Mouse (Mus musculus) layer of hippocampus, adult 9-10 months (tissue): ENCODE data around the gene Ccdc182.

Experiments used
- DNase-seq: peaks from one replicate; pipeline ENCODE4 v3.0.0; 2022; ENCODE audit warnings: low spot score

Ccdc182 gene

DNA sequence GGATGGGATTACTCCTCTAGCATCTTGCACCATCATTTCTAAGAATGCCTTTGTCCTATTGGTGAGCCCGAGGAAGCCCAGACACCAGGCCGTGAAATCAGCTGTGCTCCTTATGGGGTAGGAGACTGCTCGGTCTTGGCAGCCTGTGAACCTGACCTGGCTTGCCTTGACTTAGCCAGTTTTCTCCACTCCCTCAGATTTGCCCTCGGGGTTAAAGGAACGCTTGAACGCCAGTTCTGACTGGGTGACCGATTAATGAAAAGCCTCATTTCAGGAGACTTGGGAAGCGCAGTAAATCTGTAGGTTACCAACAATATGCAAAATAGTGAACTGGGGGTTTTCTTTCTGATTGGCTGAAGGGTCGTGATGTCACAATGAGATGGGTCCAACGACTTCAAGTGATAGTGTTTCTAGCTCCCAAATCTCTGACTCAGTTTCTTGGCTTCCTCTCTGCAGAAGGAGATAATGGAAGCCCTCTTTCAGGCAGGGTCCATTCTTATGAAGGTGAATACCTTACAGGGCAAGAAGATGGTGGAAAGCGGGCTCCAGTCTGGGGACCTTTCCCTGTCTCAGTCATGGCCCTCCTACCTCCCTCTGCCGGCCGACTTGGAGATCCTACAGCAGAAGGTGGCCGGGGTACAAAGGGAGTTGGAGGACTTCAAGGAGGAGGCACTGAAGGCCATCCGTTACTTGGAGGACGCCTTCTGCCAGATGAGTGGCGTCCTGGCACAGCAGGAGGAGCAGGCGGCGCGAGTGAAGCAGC lies at the start of gene Ccdc182:
Gene Ccdc182 (plus strand): TSS at position 428 of the 763 bp plus-strand sequence.
- no peak for DNase-seq

DNA sequence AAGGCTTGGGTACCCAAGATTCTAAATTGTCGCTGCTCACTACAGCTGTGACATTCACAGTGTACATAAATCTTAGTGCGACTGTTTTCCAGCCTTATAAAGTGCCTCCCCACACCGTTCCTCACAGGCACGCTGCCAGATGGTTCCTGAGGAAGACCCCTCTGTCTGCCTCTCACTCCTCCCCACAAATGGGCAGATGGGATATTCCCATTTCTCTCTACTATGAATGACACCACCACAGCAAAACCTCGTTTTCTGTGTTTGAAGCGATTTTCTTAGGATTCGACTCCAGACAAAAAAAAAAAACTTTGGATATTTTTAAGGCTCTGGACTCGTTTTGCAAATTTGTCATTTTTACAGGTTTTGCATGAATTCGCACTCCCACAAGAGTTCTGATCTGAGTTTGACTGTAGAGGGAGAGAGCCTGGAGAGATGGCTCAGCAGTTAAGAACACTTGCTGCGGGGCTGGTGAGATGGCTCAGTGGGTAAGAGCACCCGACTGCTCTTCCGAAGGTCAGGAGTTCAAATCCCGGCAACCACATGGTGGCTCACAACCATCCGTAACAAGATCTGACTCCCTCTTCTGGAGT lies 48.2 kb upstream of the Ccdc182 start:
- DNase-seq: no peak

DNA sequence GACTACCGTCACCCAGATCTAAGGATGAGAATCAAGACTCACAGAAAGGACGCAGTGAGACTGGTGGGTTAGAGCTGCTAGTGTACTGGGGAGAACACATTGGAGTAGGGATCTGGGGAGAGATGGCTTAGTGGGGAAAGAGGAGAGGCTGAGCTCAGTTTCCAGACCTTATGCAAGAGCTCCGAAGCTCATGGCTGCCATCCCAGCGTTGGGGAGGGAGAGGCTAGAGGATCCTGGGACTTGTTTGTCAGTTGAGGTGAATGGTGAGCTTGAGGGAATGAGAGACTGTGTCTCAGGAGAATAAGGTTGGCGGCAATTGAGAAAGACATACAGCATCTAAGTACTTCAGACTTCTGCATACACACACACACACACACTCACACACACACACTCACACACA lies 45.2 kb upstream of the Ccdc182 start:
- DNase-seq: no peak

DNA sequence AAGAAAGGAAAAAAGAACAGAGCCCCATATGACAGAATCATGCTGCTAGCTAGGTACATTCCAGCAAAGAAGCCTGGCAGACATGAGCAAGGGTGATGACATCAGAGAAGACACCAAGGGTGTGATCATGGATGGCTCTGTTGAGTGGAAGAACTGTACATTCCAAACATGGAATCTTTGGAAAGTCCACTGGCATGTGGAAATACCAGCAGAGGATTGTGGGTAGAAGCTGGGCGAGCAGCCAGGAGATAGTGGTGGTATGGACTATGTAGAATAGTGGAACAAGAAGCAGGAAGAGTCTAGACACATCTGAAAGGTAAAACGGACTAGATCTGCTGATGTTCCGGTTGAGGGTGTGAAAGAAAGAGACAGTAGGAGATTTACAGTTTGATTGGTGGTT lies 43.3 kb upstream of the Ccdc182 start:
- no peak for DNase-seq

DNA sequence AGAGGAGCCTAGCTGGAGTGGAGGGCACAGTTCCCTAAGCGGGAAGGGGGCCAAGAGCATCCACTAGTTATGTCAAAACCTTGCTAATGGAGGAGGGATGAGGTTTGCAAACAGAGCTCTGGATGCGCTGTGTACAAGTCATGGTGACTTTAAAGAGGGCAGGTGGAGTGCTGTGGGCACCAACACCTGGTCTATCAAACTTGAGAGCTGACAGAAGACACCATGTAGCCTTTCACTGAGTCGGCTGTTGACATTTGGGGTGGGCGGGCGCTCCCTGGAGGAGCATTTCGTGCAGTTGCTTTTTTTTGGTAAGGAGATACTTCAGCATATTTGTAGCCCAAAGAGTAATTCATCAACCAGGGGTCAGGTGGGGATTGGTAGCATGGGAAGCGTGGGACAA lies 42.6 kb upstream of the Ccdc182 start:
- no peak for DNase-seq

DNA sequence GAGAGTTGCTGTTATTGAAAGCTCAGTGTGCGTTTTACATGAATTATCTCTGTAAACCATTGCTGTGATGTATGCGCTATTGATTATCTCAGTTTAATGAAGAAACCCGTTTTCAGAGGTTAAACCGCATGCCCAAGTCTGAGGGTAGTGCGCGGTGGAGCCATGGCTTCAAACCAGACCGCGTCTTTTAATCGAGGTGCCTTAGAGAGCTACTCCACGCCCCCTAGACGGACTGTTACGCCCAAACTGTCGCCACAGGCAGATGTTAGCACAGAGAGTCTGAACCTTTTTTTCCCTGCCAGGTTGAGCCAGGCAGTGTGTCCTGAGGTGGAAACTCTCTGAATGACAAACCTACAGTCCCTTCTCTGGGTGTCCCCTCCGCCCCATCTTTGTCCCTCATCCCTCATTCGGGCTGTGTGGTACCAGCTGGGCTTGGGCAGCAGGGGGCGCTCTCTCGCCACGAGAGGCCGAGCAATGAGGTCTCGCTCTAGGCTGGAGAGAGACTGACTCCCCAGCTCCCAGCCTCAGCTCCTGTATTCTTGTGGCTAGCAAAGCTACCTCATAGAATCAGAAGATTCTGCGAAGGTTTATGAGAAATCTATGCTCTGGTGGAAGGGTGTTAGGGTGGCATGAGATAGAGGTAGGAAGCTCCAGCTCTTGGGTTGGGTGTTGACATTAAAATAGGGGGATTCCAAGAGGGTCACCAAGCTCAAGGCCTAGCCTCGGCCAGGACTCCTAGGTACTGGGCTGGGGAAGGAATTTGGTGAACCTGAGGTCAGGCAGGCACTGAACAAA lies 41.7 kb upstream of the Ccdc182 start:
- peak; percentile 66 for DNase-seq

DNA sequence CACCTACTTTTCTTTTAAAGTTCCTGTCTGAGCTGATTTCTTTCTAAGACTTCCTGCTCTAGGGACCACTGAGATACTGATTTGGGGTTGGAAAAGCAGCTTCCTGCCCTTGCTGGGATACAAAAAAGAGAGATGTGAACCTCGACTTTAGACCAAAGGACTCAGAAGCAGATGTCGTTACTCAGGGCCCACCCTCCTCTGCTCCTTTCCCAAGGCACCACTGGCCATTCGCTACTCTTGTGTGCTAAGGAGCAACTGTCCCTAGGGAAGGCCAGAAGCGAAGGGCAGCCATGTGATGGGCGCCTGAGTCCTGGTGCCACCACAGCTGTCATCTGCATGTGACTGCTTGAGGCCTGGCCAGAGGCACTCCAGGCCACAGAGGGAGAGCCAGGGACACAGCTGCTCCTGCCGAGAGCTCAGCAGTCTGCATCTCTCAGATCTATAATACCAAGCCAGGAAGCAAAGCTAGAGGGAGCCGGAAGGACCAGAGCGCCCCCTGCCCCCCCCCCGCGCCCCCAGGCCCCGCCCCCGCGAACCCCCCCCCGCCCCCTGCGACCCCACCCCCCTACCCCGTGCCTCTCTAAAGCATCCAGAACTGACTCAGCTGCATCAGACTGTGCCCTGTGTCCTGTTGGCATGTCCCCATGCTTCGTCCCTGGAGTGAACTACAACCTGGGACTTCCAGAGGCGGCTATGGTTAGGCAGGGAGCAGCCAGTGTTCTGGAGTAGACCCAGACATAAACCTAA lies 40.9 kb upstream of the Ccdc182 start:
- DNase-seq: no peak

DNA sequence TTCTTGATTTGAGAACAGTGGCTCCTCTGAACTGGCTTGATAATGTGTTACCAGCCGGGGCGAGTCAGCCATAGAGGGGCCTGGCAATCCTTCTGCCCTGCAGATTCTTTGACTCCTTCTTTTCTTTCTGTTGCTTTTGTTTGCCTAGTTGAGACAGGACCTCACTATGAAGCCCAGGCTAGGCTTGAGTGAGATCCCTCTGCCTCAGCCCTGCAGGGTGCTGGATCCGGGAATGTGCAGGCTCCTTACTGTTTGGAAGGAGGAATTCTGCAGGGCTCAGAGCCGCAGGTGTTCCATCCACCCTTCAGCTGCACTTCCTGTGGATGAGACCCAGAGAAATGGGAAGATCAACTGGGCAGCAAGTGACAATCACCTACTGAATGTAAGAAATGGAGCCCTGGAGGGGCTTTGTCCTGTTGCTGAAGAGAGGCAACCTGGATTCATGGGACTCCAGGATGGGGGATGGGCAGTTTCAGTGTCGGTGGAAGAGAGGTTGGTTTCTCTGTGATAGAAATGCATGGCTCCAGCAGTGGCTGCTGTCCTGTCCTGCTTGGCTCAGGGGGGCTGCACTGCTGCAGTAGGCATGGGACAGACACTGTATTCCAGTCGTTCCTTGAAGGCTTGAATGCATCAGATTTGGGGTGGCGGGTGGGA lies 40.2 kb upstream of the Ccdc182 start:
- no peak for DNase-seq

DNA sequence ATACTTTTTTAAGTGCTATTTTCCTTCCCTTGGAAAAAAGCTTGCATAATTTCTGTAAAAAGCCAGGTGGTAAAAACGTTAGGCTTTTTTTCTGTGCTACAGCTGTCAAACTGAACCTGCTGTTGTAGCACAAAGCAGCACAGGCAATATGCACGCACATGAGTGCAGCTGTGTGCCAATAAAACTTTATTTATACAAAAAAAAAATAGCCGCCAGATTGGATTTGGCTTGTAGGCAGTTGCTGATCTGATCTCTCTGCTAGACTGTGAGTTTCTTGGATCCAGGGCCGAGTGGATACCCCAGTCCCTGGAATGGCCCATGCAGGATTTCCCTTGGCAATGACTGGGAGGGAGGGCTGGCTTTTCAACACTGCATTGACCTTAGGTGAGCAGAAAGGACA lies 36.2 kb upstream of the Ccdc182 start:
- DNase-seq: no peak

DNA sequence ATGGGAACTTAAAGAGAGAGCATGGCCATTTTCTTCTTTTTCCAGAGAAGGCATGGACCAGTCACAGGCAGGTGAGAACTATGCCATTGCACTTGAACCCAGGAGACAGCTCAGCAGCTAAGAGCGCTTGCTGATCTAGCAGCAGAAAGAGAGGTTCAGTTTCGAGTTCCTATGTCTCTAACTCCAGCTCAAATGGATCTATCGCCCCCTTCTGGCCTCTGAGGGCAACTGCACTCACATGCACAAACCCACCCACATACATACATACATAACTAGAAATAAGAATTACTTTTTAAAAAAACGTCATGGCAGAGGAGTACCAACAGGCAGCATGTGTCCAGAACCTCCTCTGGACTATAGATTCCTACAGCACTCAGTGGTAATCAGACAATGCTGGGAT lies 35.6 kb upstream of the Ccdc182 start:
- no peak for DNase-seq

DNA sequence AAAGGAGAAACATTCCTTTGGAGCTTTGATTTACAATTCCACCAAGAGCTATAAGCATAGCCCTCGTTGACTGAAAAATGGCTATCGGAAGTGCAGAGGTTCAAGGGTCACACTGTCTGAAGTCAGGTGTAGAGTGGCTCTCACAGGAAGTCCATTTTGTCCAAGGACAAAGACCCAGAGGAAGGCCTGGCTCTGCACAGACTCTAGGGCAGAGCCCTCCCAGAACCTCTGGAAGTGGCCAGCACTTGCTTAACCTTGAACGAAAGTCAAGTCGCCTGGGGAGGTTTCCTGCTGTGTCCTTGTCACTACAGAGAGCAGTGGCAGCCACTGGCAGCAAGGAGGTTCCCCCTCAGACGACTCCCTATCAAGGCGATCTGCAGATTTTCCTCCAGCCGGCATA lies 33.4 kb upstream of the Ccdc182 start:
- no peak for DNase-seq

DNA sequence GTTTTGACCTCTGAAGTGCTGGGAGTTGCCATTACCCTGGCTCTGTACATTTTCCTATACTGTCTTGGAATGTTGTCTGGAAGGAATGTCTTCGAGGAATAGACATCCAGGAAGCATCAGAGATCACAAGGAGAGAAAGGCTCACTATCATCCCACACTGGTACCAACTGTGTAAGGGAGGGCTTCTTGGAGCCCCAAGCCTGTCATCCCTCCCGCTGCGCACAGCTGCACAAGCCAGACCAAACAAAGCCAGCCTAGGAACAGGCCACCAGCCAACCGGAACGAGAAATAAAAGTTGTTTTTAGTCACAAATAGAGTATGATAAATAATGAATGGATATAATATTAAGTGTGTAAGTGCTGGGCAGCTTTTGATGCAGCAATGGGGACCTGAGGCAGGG lies 29.0 kb upstream of the Ccdc182 start:
- no peak for DNase-seq

DNA sequence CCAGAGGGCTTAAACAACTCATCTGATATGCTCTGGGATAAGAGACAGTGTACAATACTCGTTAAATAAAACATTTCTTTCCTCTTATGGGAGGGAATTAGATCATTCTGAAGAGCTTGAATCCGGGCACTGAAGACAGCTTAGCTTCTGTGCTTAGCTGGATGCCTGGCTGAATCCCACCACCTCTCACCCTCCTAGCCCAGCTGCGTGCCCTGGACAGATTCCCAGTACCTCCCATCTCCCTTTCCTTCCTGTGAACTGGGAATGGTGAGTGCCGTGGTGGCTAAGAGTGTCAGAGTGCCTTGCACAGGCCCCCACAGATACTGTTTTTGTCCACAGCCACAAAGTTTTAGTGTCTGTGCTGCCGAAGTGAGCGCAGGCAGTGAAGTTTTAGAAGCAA lies 27.5 kb upstream of the Ccdc182 start:
- no peak for DNase-seq

DNA sequence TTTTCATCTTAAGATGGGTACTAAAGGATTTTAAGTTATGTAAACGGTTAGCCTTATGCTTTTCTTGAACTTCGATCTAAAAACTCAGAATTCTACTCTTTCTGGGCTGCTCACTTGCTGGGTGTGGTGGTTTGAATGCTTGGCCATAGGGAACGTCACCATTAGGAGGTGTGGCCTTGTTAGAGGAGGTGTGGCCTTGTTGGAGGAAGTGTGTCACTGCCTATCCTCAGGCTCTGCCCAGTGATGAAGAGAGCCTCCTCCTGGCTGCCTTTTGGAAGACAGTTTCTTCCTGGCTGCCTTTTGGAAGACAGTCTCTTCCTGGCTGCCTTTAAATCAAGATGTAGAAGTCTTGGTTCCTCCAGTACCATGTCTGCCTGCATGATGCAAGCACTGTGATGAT lies 22.0 kb upstream of the Ccdc182 start:
- DNase-seq: no peak

DNA sequence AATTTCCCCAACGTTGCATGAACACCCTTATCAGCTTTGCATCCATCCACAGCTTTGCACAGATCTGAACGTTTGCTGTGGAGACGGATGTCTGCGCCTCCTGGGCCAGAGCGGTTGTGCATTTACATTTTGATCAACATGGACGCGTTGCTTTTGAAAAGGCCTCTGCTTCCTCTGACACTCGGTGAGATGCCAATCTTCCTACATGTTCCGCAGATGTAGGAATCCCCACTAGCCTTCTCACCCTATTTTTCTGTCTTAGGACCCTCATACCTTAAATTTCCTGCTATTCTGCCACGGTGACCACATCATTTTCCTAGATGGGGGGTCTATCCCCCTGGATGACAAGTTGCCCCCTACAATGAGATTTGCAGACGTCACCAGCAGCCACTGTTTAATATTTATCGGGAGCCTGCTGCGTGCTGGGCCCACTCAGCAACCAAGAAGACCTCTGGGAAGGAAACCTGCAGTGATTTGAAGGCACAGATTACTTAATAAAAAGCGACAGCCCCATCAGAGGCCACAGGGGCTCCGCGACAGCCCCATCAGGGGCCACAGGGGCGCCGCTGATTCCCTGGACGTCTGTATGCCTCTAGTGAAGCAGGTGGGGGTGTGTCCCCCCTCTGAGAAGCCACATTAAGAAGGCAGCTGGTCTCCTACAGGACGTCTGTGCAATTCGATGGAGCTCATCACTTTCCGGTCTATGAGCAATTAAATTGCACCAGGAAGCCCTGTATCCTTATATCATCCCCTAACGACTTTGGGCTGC lies 19.6 kb upstream of the Ccdc182 start:
- no peak for DNase-seq

DNA sequence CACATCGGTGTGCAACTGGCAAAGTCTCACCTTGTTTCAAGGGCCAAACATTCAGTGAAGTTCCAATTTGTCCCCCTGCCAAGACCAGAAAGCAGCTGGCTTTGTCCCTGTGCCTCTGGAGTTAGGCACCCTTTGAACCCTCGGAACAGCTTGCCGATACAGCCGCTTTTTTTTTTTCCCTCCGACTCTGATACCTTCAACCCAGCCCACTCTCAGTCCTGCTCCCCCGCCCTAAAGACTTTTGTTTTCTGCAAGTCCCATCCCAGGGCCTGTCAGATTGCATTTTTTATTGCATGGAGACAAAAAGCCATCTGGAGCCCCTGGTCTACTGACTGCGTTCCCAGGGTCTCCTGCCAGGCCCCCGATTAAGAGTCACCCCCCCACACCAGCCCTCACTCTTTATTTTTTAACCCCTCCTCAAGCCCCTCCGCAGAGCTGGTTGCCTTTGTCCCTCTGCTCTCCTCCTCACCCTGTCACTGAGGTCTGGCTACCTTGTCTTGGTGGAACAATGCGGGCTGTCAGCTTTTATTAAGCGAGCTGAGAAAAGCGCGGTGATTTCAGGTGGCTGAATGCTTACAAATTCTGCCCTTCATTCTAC lies 18.9 kb upstream of the Ccdc182 start:
- DNase-seq: no peak

DNA sequence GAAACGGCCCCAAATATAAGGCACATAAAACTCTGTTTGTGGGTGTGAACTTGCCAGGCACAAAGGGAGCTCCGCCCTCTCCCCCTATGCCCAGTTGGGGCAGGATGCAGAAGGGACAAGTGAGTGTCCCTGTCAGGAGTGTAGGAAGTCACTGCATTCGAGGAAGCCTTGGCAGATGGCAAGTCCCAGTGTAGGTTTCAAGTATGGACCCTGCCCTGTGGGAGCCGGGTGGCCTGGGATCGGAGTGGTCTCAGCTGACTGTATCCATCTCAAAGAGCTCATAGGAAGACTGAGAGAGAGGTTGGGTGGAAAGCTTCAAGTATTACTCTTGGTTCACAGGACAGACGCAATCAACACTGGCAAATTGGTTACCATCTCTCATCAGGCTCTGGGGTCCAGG lies 17.9 kb upstream of the Ccdc182 start:
- DNase-seq: no peak

DNA sequence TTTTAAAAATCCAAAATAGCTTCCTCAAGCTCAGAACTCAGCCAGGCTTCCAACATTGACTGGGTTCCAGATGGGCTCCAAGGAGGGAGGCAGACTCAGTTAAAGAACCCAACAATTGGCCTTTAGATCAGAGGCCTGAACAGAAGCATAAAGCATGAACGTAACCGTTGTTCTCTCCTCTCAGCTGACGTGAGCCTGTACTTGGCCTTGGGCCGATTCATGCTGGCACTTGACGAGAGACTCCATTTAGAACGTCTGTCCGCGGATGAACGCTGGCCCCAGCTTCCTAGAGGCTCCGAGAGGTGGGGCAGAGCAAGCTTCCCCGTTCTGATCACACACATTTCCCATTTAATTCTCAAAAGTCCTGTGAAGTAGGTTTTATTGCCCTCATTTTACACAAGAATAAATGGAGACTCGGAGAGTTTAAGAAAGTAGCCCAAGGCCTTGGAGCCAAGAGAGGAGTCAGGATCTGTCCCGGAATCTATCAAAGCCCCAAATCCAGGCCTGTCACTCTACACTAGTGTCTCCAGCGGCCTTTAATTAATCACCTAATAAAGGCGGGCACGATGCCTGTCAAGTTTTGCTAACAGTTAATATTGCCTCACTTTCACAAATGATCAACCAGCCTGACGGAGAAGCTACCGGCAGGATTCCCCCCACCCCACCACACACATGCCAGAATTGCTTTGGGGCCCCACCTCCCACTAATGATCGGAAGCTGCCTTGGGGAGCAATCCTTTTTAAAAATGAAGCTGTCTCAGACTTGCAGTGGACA lies 17.1 kb upstream of the Ccdc182 start:
- peak; percentile 12 for DNase-seq

DNA sequence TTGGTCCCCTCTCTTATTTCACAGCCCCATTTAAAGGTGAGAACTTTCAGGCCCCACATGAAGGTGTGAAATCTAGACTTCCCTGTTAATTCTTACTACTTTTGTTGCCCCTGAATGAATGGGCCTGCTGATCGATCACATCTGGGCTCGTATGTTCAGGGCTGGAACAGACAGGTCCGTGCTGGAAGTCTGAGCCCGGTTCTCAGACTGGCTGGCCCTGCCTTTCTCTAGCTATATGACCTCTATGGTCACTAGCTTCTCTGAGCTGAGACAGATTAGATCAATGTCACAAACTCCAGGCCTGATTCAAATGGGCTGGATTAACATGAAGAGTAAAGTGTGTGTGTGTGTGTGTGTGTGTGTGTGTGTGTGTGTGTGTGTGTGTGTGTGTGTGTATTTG lies 14.9 kb upstream of the Ccdc182 start:
- no peak for DNase-seq

DNA sequence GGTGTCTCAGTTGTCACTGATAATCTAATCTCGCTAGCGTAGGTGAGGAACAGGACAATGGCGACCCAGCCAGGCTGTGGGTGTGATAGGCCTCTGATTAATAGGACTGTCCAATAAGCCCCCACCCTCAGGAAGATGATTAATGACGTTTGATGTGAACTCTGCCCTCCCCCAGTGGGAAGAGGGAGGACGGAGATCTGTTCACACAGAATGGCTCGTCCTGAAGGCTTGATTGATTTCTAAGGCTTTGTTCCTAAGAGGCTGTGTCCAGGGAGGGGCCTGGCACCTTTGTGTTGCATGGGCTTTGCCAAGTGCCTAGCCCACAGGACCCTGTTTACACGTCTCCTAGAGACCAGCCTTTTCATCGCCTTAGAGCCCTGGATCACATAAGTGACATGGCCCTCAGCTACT lies 13.4 kb upstream of the Ccdc182 start:
- DNase-seq: no peak
